Mouse (Mus musculus): ENCODE data around the gene Zfp513. TPM values are rescaled to one million over a fixed set of nuclear protein-coding genes. Genes with fewer than 3 reads are reported as not detected.

Zfp513 gene
- polyA plus RNA-seq (2014; fragmentation: Illumina TruSeq; extraction: RNeasy Lipid Tissue Mini Kit (QIAGEN cat#74804); ENCODE audit: low read depth, low replicate concordance), result 1.6 TPM

GRCm38 (mm10) chr5:31201742-31202590, at the start of gene Zfp513:
TSS of gene Zfp513 (minus strand) at chr5:31202303.

DNA sequence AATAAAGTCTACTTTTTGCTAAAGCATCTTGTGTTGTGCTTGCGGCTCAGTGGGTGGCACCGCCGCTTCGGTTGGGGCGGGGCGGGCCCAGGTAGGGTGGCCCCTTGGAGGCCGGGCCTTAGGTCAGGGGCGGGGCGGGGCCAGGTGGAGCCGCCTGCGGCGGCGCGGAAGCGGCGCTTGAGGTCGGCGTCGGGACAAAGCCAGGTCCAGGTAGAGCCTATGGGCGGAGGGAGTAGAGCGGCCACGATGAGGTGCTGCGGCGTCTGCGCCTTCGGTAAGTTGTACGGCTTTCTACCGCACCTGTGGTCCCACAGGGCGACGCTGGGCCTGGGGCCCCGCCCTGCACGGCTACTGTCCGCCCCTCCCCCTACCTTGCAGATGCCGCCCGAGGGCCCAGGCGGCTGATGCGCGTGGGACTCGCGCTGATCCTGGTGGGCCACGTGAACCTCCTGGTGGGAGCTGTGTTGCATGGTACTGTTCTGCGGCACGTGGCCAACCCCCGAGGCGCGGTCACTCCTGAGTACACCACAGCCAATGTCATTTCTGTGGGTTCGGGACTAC, 49.5 kb upstream of the Zfp513 start, which contains the start of gene Krtcap3:
Gene Krtcap3 (plus strand): TSS at position 151 of the 561 bp plus-strand sequence.

DNA sequence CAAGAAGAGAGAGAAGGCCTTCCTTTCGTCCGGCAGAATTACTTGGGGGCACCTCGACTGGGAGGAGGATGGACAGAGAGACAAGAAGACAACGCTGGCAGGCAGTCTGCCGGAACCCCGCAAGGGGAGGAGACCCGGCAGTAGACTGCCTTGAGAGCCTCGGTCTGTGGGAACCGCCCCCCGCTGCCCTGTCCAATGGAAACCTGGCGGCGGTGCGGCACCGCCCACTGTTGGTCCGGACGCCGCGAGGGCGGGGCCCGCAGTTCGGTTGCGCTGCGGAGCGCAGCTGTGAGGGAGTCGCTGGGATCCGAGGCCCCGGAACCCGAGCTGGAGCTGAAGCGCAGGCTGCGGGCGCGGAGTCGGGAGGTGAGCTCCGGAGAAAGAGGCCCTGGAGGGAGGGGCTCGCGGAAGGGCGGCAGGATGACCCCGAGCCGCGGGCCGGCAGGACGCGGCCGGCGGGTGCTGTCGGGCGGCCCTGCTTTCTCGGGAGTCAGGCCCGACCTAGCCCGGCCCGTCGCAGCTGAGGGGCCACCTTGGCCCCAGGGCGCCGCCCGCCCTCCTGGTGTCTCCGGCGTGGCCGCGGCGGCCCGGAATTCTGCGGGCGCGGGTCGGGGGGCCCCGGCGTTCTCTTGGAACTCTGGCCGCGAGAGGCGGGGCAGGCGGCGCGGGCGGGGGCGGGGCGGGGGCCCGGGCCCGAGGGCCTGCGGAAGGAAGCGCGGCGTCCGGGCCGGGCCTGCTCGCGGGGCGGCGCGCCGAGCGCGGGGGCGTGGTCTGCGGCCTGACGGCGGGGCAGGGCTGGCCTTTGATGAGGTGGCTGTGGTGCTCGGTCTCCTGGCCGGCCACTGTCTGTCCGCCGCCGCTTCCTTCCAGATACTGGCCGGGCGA, 38.8 kb upstream of the Zfp513 start, which contains the start of the genes Nrbp1 and Gm9970:
Gene Nrbp1 (plus strand): TSS at position 228 of the 885 bp plus-strand sequence.
Gene Gm9970 (minus strand): TSS at position 596 of the 885 bp plus-strand sequence.

DNA sequence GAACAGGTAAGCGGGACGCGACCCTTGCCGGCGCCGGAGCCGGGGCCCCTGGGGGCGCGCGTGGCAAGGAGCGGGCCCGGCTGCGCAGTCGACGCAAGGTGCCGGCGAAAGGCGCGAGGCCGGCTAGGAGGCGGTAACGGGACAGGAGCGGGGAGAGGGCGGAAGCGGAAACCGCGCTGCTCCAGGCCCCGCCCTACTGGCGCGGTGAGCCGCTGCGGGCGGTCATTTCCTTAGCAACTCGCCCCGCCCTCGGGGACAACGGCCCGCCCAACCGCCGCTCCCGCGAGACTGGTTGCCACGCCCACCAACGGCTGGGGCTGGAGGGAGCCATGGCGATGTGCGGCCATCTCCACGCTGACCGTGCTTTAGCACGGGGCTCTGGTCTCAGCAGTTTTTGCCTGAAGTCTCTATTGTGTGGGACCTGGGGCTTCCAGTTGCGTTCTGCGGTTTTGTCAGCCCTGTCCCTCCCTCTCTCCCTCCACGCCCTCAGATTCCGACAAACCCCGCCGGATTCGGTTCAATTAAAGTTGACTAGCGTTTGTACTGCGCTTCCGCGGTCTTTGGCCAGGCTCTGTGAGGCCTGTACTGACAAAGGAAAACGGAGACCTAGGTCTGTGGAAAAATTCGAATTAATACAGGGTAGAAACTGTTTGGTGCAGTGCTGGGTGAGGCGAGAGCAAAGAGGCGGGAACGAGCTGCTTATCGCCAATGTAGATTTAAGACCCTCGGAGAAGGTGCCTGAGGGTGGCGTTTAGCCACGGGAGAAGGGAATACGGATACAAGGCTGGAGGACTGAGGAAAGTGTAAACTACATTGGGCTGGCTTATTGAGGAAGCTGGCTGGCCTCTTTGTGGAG, 18.6 kb upstream of the Zfp513 start, which contains the start of gene Ppm1g:
Gene Ppm1g (minus strand): TSS at position 240 of the 856 bp plus-strand sequence.

GRCm38 (mm10) chr5:31192939-31193630, 9.0 kb downstream of the Zfp513 start, which contains the start of the genes Snx17 and Eif2b4:
TSS of gene Snx17 (plus strand) at chr5:31193227.
TSS of gene Eif2b4 (minus strand) at chr5:31193430.

DNA sequence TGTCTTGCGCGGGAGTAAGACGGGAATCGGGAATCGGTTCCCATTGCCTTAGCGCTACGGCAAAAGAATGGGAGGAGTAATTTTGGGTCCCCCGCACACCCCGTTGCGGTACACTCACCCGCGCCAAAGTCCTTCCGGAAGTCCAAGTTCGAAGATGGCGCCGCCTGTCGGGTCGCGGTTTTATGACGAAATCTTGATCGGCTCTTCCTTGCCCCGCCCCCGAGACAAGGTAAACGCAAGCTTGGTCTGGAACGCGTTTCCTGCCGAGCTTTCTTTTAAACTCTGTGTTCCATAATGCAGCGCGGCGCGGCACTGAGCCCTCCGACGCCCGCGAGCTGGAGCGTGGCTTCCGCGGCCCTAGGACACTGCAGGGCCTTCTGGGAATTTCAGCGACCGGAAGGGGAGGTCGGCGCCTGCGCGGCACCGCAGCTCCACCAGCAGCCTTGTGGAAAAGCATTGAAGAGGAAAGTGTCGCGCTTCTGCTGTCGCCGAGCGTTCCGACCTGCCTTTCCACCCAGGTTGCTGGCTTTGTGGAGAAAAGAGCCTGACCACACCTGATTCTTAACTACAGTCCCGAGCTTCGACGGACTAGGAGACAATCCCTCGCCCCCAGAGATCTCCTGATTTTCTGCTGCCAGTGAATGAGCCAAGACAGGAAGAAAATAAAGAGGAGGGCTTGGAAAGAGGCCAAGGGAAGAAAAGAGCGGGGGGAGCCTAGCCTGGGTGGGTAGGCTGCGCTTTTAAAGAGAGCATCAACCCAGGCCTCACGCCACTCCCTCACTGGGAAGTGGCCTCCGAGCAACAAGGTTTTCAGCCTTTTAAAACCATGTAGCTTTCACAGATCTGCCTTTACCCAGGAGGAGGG, 22.1 kb downstream of the Zfp513 start, which contains the start of the genes Gm29609 and Gtf3c2:
Gene Gm29609 (minus strand): TSS at position 146 of the 865 bp plus-strand sequence.
Gene Gtf3c2 (minus strand): TSS at position 379 of the 865 bp plus-strand sequence.

DNA sequence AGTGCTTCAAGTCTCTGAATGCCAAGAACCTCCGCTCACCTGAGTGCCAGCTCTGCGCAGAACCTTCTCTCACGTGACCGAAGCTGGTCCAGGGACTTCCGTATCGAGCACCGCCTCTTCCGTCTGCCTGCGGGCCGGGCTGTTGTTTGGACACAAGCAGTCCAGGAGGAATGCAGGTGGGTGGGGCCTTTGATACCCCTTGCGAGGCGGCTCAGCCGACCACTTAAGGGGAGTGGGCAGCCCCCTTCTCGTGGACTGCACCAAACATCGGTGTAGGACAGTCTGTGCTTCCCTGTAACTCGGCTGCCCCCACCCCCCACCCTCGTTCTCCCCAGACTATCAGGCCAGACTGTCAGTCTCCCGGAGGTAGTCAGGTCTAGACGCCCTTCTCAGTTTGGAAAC, 48.0 kb downstream of the Zfp513 start, which contains the start of gene Mpv17:
Gene Mpv17 (minus strand): TSS at position 100 of the 402 bp plus-strand sequence.

Other genes starting within 250 kb of the Zfp513 start
- 28.8 TPM for gene Preb, start 241.9 kb downstream of the Zfp513 start, polyA plus RNA-seq (2014; fragmentation: Illumina TruSeq; extraction: RNeasy Lipid Tissue Mini Kit (QIAGEN cat#74804); ENCODE audit: low read depth, low replicate concordance)
- 1.1 TPM for gene Tcf23, start 233.6 kb downstream of the Zfp513 start, polyA plus RNA-seq (2014; fragmentation: Illumina TruSeq; extraction: RNeasy Lipid Tissue Mini Kit (QIAGEN cat#74804); ENCODE audit: low read depth, low replicate concordance)
- gene Atraid, start 154.0 kb downstream of the Zfp513 start, polyA plus RNA-seq (2014; fragmentation: Illumina TruSeq; extraction: RNeasy Lipid Tissue Mini Kit (QIAGEN cat#74804); ENCODE audit: low read depth, low replicate concordance), result 79.4 TPM
- 6.1 TPM for gene Slc5a6, start 153.4 kb downstream of the Zfp513 start, polyA plus RNA-seq (2014; fragmentation: Illumina TruSeq; extraction: RNeasy Lipid Tissue Mini Kit (QIAGEN cat#74804); ENCODE audit: low read depth, low replicate concordance)
- gene Cad, start 147.5 kb downstream of the Zfp513 start, polyA plus RNA-seq (2014; fragmentation: Illumina TruSeq; extraction: RNeasy Lipid Tissue Mini Kit (QIAGEN cat#74804); ENCODE audit: low read depth, low replicate concordance), result 0.85 TPM
- gene Dnajc5g, start 96.0 kb downstream of the Zfp513 start, polyA plus RNA-seq (2014; fragmentation: Illumina TruSeq; extraction: RNeasy Lipid Tissue Mini Kit (QIAGEN cat#74804); ENCODE audit: low read depth, low replicate concordance), result not detected
- gene Slc30a3, start 94.1 kb downstream of the Zfp513 start, polyA plus RNA-seq (2014; fragmentation: Illumina TruSeq; extraction: RNeasy Lipid Tissue Mini Kit (QIAGEN cat#74804); ENCODE audit: low read depth, low replicate concordance), result not detected
- not detected for gene Trim54, start 85.6 kb downstream of the Zfp513 start, polyA plus RNA-seq (2014; fragmentation: Illumina TruSeq; extraction: RNeasy Lipid Tissue Mini Kit (QIAGEN cat#74804); ENCODE audit: low read depth, low replicate concordance)
- gene Ucn, start 63.5 kb downstream of the Zfp513 start, polyA plus RNA-seq (2014; fragmentation: Illumina TruSeq; extraction: RNeasy Lipid Tissue Mini Kit (QIAGEN cat#74804); ENCODE audit: low read depth, low replicate concordance), result not detected
- gene Mpv17, start 48.1 kb downstream of the Zfp513 start, polyA plus RNA-seq (2014; fragmentation: Illumina TruSeq; extraction: RNeasy Lipid Tissue Mini Kit (QIAGEN cat#74804); ENCODE audit: low read depth, low replicate concordance), result 24.2 TPM
- 0.66 TPM for gene Gm29609, start 22.4 kb downstream of the Zfp513 start, polyA plus RNA-seq (2014; fragmentation: Illumina TruSeq; extraction: RNeasy Lipid Tissue Mini Kit (QIAGEN cat#74804); ENCODE audit: low read depth, low replicate concordance)
- 64.0 TPM for gene Gtf3c2, start 22.2 kb downstream of the Zfp513 start, polyA plus RNA-seq (2014; fragmentation: Illumina TruSeq; extraction: RNeasy Lipid Tissue Mini Kit (QIAGEN cat#74804); ENCODE audit: low read depth, low replicate concordance)
- gene Snx17, start 9.1 kb downstream of the Zfp513 start, polyA plus RNA-seq (2014; fragmentation: Illumina TruSeq; extraction: RNeasy Lipid Tissue Mini Kit (QIAGEN cat#74804); ENCODE audit: low read depth, low replicate concordance), result 38.8 TPM
- gene Eif2b4, start 8.9 kb downstream of the Zfp513 start, polyA plus RNA-seq (2014; fragmentation: Illumina TruSeq; extraction: RNeasy Lipid Tissue Mini Kit (QIAGEN cat#74804); ENCODE audit: low read depth, low replicate concordance), result 1.8 TPM
- 19.8 TPM for gene Ppm1g, start 18.4 kb upstream of the Zfp513 start, polyA plus RNA-seq (2014; fragmentation: Illumina TruSeq; extraction: RNeasy Lipid Tissue Mini Kit (QIAGEN cat#74804); ENCODE audit: low read depth, low replicate concordance)
- 109 TPM for gene Nrbp1, start 38.6 kb upstream of the Zfp513 start, polyA plus RNA-seq (2014; fragmentation: Illumina TruSeq; extraction: RNeasy Lipid Tissue Mini Kit (QIAGEN cat#74804); ENCODE audit: low read depth, low replicate concordance)
- not detected for gene Gm9970, start 38.9 kb upstream of the Zfp513 start, polyA plus RNA-seq (2014; fragmentation: Illumina TruSeq; extraction: RNeasy Lipid Tissue Mini Kit (QIAGEN cat#74804); ENCODE audit: low read depth, low replicate concordance)
- 7.3 TPM for gene Krtcap3, start 49.4 kb upstream of the Zfp513 start, polyA plus RNA-seq (2014; fragmentation: Illumina TruSeq; extraction: RNeasy Lipid Tissue Mini Kit (QIAGEN cat#74804); ENCODE audit: low read depth, low replicate concordance)
- gene Ift172, start 88.8 kb upstream of the Zfp513 start, polyA plus RNA-seq (2014; fragmentation: Illumina TruSeq; extraction: RNeasy Lipid Tissue Mini Kit (QIAGEN cat#74804); ENCODE audit: low read depth, low replicate concordance), result 11.8 TPM
- gene Fndc4, start 93.8 kb upstream of the Zfp513 start, polyA plus RNA-seq (2014; fragmentation: Illumina TruSeq; extraction: RNeasy Lipid Tissue Mini Kit (QIAGEN cat#74804); ENCODE audit: low read depth, low replicate concordance), result 1.7 TPM
- not detected for gene Gckr, start 95.1 kb upstream of the Zfp513 start, polyA plus RNA-seq (2014; fragmentation: Illumina TruSeq; extraction: RNeasy Lipid Tissue Mini Kit (QIAGEN cat#74804); ENCODE audit: low read depth, low replicate concordance)

Measured in sigmoid colon, adult 10 weeks (tissue).